Mouse (Mus musculus): ENCODE data around the gene Olfr1394. TPM values are rescaled to one million over a fixed set of nuclear protein-coding genes. Genes with fewer than 3 reads are reported as not detected.

Gene Olfr1394
- polyA plus RNA-seq (2015; fragmentation: Nextera tagmentation; extraction: Ambion mirVana): not detected in 2 replicates

GRCm38 (mm10) chr11:49154077-49154476, at the start of gene Olfr1394:
Olfr1394 (plus strand) TSS chr11:49154377.
- H3K4me3 ChIP-seq (replicated peaks): no peak within 1 kb of the TSS
- H3K27me3 ChIP-seq: no peaks in the 10 kb centered on the region
- H3K4me2 ChIP-seq: no peak within 1 kb of the TSS
- ATAC-seq (replicated peaks; ENCODE audit: low FRiP score): no peak
- H3K9ac ChIP-seq: no peak within 1 kb of the TSS
- H3K27ac ChIP-seq: no peak within 1 kb of the TSS
- no peaks in the 10 kb centered on the region for H3K9me3 ChIP-seq (replicated peaks)
- WGBS: 74% methylated on average over 1 of the region's 1 CpGs
- H3K4me1 ChIP-seq: no peaks in the 10 kb centered on the region
- no peaks in the 10 kb centered on the region for H3K36me3 ChIP-seq

DNA sequence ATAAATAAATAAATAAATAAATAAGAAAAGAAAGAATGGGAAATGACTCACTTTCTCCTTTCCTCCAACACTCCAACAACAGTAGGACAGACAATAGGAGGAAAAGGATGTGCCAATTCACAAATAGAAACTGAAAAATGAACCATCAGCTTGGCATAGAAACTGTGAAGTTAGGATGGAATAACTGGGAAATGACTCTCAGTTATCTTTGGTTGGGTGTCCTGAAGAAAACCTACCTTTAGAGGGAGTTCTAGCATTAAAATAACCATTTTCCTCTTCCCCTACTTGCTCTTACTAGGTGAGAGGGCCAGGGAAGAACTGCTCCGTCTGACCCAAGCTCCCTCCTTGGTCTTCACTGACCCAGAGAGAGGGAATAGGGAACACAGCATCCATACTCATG, 48.4 kb upstream of the Olfr1394 start:
- H3K4me1 ChIP-seq: peaks cover 6% of the 10 kb centered on the region
- H3K9me3 ChIP-seq (replicated peaks): no peaks in the 10 kb centered on the region
- 48% methylated on average over 1 of the region's 1 CpGs for WGBS
- 0 out of 2 replicates have a peak, but pooled peaks cover 5% of the 10 kb centered on the region for H3K27me3 ChIP-seq
- H3K27ac ChIP-seq: no peak overlapping the region
- H3K36me3 ChIP-seq: no peaks in the 10 kb centered on the region
- no peak for ATAC-seq (replicated peaks; ENCODE audit: low FRiP score)
- no peak overlapping the region for H3K4me3 ChIP-seq (replicated peaks)
- H3K4me2 ChIP-seq: no peak overlapping the region
- no peak overlapping the region for H3K9ac ChIP-seq

- no peaks in the 10 kb centered on the region for H3K36me3 ChIP-seq
- ATAC-seq (replicated peaks; ENCODE audit: low FRiP score): no peak
- H3K27me3 ChIP-seq: 0 out of 2 replicates have a peak, but pooled peaks cover 5% of the 10 kb centered on the region
- H3K27ac ChIP-seq: no peak overlapping the region
- H3K4me3 ChIP-seq (replicated peaks): no peak overlapping the region
- WGBS: 47% methylated on average over 10 of the region's 10 CpGs
- H3K9me3 ChIP-seq (replicated peaks): no peaks in the 10 kb centered on the region
- H3K9ac ChIP-seq: no peak overlapping the region
- H3K4me2 ChIP-seq: no peak overlapping the region
- peaks cover 9% of the 10 kb centered on the region for H3K4me1 ChIP-seq
Observed at GRCm38 (mm10) chr11:49107650-49108537, 46.3 kb upstream of the Olfr1394 start.

DNA sequence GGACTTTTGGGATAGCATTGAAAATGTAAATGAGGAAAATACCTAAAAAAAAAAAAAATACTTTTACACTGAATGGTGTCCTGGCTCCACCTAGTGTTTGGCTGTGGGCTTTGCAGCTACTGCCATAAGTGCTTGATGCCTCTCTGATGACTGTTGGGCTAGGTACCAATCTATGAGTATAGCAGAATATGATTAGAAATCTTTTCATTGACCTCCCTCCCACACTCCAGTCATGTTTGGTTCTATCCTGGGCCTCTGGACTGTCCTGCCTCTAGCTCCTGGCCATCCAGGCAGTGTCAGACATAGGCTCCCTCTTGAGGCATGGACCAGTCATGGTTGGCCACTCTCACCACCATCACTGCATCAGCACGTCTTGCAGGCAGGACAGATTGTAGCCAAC, 45.3 kb upstream of the Olfr1394 start:
- WGBS: 30% methylated on average over 1 of the region's 1 CpGs
- no peak overlapping the region for H3K4me2 ChIP-seq
- H3K27ac ChIP-seq: no peak overlapping the region
- peaks cover 6% of the 10 kb centered on the region; the same call in 1 of the 2 replicates for H3K4me1 ChIP-seq
- no peak overlapping the region for H3K4me3 ChIP-seq (replicated peaks)
- 0 out of 2 replicates have a peak, but pooled peaks cover 5% of the 10 kb centered on the region for H3K27me3 ChIP-seq
- ATAC-seq (replicated peaks; ENCODE audit: low FRiP score): 0 out of 2 replicates have a peak, but pooled peaks have one; percentile 15
- no peak overlapping the region for H3K9ac ChIP-seq
- H3K36me3 ChIP-seq: no peaks in the 10 kb centered on the region
- H3K9me3 ChIP-seq (replicated peaks): no peaks in the 10 kb centered on the region

DNA sequence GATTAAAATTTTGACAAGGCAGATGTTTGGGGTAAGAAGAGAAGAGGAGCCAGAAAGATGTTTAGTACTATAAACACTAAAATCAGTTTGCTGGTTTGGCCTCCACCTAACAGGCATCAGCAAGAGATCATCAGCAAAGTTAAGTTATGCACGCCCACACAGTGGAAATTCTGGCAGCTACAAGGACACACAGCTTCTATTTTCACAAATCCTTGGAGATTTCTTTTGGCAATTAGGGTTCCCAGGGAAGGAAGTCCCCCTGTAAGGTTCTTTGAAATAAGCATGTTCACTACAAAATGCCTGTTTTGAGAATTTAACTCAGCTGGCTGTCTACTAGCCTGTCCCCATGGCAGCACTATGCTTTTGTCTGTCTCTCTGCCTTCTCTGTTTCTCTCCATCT, 43.2 kb upstream of the Olfr1394 start:
- WGBS: 52% methylated on average over 1 of the region's 1 CpGs
- Histone ChIP-seq H3K9ac (no peak overlapping the region), H3K4me1 (peaks cover 6% of the 10 kb centered on the region; the same call in 1 of the 2 replicates), H3K4me3 (replicated peaks) (no peak overlapping the region), H3K27me3 (0 out of 2 replicates have a peak, but pooled peaks cover 5% of the 10 kb centered on the region), H3K4me2 (no peak overlapping the region), H3K36me3 (no peaks in the 10 kb centered on the region), H3K9me3 (replicated peaks) (no peaks in the 10 kb centered on the region), H3K27ac (no peak overlapping the region)
- no peak for ATAC-seq (replicated peaks; ENCODE audit: low FRiP score)

DNA sequence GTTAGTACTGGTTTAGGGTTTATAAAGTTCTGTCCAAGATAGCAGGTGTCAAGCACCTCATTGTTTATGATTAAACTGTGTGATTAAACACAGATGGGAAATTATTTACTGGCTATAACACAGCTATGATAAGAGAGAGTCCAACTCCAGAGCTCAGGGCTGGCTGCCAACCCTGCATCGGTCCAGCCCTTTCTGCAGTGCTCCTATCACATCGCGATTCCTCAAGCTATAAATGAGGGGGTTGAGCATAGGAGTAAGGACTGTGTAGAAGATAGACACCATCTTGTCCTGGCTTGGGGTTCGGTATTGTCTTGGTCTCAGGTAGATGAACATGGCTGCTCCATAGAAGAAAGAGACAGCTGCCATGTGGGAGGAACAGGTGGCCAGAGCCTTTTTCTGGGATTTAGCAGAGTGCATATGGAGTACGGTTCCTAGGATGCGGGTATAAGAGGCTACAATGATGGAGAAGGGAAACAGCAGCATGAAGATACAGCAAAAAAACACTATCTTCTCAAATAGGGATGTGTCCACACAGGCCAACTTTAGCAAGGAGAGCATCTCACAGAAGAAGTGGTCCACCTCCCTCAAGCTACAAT, 41.5 kb upstream of the Olfr1394 start:
- no peak for ATAC-seq (replicated peaks; ENCODE audit: low FRiP score)
- peaks cover 6% of the 10 kb centered on the region; the same call in 1 of the 2 replicates for H3K4me1 ChIP-seq
- no peak overlapping the region for H3K9ac ChIP-seq
- no peak overlapping the region for H3K4me3 ChIP-seq (replicated peaks)
- H3K9me3 ChIP-seq (replicated peaks): no peaks in the 10 kb centered on the region
- 0 out of 2 replicates have a peak, but pooled peaks cover 5% of the 10 kb centered on the region for H3K27me3 ChIP-seq
- 85% methylated on average over 6 of the region's 6 CpGs for WGBS
- no peak overlapping the region for H3K4me2 ChIP-seq
- H3K27ac ChIP-seq: no peak overlapping the region
- H3K36me3 ChIP-seq: no peaks in the 10 kb centered on the region

DNA sequence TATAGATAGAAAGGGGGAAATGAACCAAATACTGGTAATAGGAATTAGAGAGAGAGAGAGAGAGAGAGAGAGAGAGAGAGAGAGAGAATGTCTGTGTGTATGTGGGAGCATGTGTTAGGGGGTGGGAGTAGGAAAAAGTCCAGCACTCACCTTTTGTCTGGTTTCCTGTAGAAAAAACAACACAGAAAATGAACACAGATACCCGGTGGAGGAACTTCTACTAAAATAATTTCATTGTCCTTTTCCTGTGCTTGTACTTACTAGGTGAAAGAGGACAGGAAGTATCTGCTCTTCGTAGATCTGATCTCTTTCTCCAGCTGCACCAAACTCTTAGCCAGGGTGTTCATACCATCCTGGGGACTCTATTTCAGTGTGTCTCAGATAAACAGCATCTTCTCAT, 40.0 kb upstream of the Olfr1394 start:
- no peak overlapping the region for H3K4me3 ChIP-seq (replicated peaks)
- 0 out of 2 replicates have a peak, but pooled peaks cover 5% of the 10 kb centered on the region for H3K27me3 ChIP-seq
- no peaks in the 10 kb centered on the region for H3K36me3 ChIP-seq
- no peak overlapping the region for H3K4me2 ChIP-seq
- H3K9me3 ChIP-seq (replicated peaks): no peaks in the 10 kb centered on the region
- H3K9ac ChIP-seq: no peak overlapping the region
- H3K4me1 ChIP-seq: 0 out of 2 replicates have a peak, but pooled peaks cover 3% of the 10 kb centered on the region
- 54% methylated on average over 2 of the region's 2 CpGs for WGBS
- H3K27ac ChIP-seq: no peak overlapping the region
- no peak for ATAC-seq (replicated peaks; ENCODE audit: low FRiP score)

GRCm38 (mm10) chr11:49114774-49115173, 39.4 kb upstream of the Olfr1394 start, which contains the start of gene Olfr1396:
Olfr1396 (minus strand) TSS chr11:49114874.
- H3K27ac ChIP-seq: no peak within 1 kb of the TSS
- H3K4me1 ChIP-seq: 0 out of 2 replicates have a peak, but pooled peaks cover 3% of the 10 kb centered on the region
- H3K36me3 ChIP-seq: no peaks in the 10 kb centered on the region
- H3K4me2 ChIP-seq: no peak within 1 kb of the TSS
- H3K9ac ChIP-seq: no peak within 1 kb of the TSS
- H3K27me3 ChIP-seq: 0 out of 2 replicates have a peak, but pooled peaks cover 5% of the 10 kb centered on the region
- no peaks in the 10 kb centered on the region for H3K9me3 ChIP-seq (replicated peaks)
- ATAC-seq (replicated peaks; ENCODE audit: low FRiP score): no peak
- H3K4me3 ChIP-seq (replicated peaks): no peak within 1 kb of the TSS

DNA sequence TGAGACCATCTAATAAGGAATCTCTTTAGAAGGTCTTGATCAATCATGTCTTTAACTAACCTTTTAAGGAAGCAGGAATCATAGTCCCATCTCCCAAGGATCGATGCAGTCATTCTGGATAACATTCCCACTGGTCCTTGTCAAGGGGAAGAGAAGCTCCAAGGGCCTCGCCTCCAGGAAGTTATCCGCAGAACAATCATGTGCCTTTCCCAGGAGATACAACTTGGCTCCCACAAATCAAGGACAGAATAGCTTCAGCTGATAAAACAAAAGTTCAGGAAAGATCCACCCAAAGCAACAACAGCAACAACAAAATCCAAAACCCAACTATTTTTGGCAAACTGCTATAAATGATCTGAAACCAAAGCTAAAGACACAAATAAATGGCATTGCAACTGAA, 34.5 kb upstream of the Olfr1394 start:
- H3K4me3 ChIP-seq (replicated peaks): no peak overlapping the region
- no peak for ATAC-seq (replicated peaks; ENCODE audit: low FRiP score)
- WGBS: 81% methylated on average over 3 of the region's 3 CpGs
- no peak overlapping the region for H3K4me2 ChIP-seq
- no peak overlapping the region for H3K27ac ChIP-seq
- H3K9ac ChIP-seq: no peak overlapping the region
- no peaks in the 10 kb centered on the region for H3K36me3 ChIP-seq
- no peaks in the 10 kb centered on the region for H3K4me1 ChIP-seq
- no peaks in the 10 kb centered on the region for H3K27me3 ChIP-seq
- no peaks in the 10 kb centered on the region for H3K9me3 ChIP-seq (replicated peaks)

GRCm38 (mm10) chr11:49124169-49124568, 30.0 kb upstream of the Olfr1394 start:
- no peak overlapping the region for H3K9ac ChIP-seq
- ATAC-seq (replicated peaks; ENCODE audit: low FRiP score): no peak
- WGBS: 84% methylated on average over 2 of the region's 2 CpGs
- no peaks in the 10 kb centered on the region for H3K36me3 ChIP-seq
- H3K27ac ChIP-seq: no peak overlapping the region
- H3K27me3 ChIP-seq: no peaks in the 10 kb centered on the region
- H3K9me3 ChIP-seq (replicated peaks): no peaks in the 10 kb centered on the region
- no peak overlapping the region for H3K4me2 ChIP-seq
- H3K4me3 ChIP-seq (replicated peaks): no peak overlapping the region
- H3K4me1 ChIP-seq: no peaks in the 10 kb centered on the region

DNA sequence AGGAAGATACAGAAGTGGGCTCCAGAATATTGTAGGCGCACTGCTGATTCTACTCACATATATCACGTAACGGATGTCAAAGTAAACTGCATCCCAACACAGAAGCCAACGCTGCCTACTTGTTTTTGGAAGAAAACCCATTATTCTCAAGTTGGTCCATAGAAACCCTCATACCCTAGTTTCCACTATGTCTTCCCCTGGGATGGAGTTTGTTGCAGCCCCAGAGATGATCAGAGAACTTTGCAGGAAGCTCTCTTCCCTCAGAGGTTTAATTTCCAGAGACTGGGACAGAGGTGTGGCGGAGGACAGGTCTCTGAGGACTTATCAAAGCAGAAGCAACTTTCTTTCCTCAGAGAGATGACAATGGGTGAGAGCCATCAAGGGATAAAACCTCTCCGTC, 12.2 kb upstream of the Olfr1394 start, which contains the start of gene Olfr1395:
Gene Olfr1395 (plus strand): TSS at position 301 of the 400 bp plus-strand sequence.
- Histone ChIP-seq H3K36me3 (no peaks in the 10 kb centered on the region), H3K9me3 (replicated peaks) (no peaks in the 10 kb centered on the region), H3K27ac (no peak within 1 kb of the TSS), H3K4me1 (no peaks in the 10 kb centered on the region), H3K9ac (no peak within 1 kb of the TSS), H3K27me3 (no peaks in the 10 kb centered on the region), H3K4me3 (replicated peaks) (no peak within 1 kb of the TSS), H3K4me2 (no peak within 1 kb of the TSS)
- ATAC-seq (replicated peaks; ENCODE audit: low FRiP score): no peak
- 89% methylated on average over 6 of the region's 6 CpGs for WGBS
